Mouse (Mus musculus) megakaryocyte-erythroid progenitor cell, adult 5-6 weeks (primary cell): ENCODE results near the gene Hba-a2. TPM values are rescaled to one million over a fixed set of nuclear protein-coding genes. Genes with fewer than 3 reads are reported as not detected.
"Not testable (repeated sequence)": the region's sequence is repeated elsewhere in the genome, so short reads cannot be mapped to it uniquely, and the experiment has no call there.

Experiments used
- ATAC-seq: replicated peaks from 2 replicates; pipeline ENCODE4 v1.8.0; 2016; ENCODE audit warnings: mild to moderate bottlenecking, inconsistent platforms; ENCODE audit not compliant: severe bottlenecking, poor library complexity, low FRiP score, low TSS enrichment
- total RNA-seq, 2 experiments: library from RNA; stranded (forward) in 1 of 2; stranded (reverse) in 1 of 2; fragments of 200-1000, 215-1000 nt in 1 of 2; fragments of >200 nt in 1 of 2; fragmentation: Nextera tagmentation in 1 of 2; gene quantifications; 2 replicates each; pipeline ENCODE4 v1.2.3; 2014 to 2017

The Hba-a2 gene
- total RNA-seq, 2 experiments from 2014 or later, result 343 to 358 TPM

DNA sequence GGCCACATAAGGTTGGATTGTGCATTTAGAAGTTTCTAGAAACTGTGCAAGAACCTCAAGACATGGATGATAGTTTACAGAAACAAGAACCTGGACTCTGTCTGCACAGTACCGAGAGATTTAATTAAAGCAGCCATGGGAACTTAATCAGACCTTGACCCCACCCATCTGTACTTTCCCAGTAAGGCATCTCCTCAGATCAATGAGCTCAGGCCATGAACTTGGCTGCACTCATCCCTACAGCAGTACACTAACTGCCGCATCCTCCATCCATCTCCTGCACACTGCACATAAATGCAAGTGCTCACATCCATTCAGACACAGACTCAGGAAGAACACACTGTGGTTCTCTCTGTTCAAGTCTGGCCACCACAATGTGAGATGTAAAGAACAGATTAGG is 15.6 kb upstream of the Hba-a2 start:
- no peak for ATAC-seq

GRCm38 (mm10) chr11:32281416-32282144 is 14.7 kb upstream of the Hba-a2 start:
- ATAC-seq, result no peak

- peak; percentile 92 for ATAC-seq
These were observed 13.1 kb upstream of the Hba-a2 start, which contains the start of gene Hba-a1 for GRCm38 (mm10) chr11:32283091-32283777. TSS of gene Hba-a1 (plus strand) at chr11:32283511.

DNA sequence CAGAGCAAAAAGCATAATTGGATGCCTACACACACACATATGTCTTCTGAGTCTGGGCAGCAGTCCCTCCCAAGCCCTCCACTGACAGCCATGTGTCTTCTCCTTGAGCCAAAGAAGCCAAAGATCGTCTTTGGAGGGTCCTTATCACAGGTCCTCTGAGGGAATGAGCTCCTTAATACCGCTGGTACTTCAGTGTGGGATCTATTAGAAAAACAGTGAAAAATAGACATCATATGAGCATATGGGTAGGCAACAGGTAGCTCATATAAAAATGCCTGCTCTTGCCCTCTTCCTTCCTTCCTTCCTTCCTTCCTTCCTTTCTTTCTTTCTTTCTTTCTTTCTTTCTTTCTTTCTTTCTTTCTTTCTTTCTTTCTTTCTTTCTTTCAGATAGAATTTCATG is 11.7 kb upstream of the Hba-a2 start:
- ATAC-seq, result not testable (repeated sequence)

DNA sequence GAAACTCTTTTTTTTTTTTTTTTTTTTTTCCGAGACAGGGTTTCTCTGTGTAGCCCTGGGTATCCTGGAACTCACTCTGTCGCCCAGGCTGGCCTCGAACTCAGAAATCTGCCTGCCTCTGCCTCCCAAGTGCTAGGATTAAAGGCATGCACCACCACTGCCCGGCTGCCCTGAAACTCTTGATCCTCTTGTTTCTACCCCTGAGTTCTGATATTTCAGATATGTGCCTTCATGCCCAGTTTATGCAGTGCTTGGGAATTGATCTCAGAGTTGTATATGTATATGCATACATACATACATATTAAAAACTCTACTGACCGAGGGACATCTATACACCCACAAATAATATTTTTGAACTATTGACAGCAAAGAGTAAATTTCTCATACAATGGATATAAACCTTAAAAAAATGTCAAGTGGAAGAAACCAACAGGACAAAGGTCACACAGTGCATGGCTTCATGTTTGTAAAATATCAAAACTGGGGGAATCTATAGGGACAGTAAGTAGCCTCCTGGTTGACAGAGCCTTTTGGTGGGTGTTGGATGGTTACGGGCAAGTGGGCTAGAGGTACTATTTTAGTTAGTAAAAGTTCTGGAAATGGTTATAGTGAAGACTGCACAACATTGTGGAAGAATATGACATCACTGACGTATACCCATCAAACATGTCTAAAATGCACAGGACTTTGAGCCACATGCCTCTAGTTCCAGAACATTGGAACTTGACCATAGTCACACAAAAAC is 11.1 kb upstream of the Hba-a2 start:
- no peak for ATAC-seq

GRCm38 (mm10) chr11:32285887-32286286 is 10.4 kb upstream of the Hba-a2 start:
- ATAC-seq, result not testable (repeated sequence)

- peak; percentile 66 for ATAC-seq
These were observed 9.4 kb upstream of the Hba-a2 start, which contains the start of gene Hbq1b for GRCm38 (mm10) chr11:32286695-32287492. TSS of gene Hbq1b (plus strand) at chr11:32286965.

DNA sequence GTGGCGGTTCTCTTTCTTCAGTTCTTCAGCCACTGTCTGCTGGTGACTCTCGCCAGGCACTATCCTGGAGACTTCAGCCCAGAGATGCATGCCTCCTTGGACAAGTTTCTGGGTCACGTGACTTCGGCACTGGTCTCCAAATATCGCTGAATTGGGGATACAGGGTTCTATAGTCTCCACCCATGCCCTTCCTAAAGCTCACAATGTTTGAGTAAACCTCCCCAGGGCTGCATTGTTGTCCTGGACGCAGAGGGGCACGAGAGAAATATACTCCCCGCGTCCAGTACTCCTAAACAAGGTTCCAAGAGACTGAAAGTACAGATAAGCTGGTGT is 8.8 kb upstream of the Hba-a2 start:
- no peak for ATAC-seq

- ATAC-seq, result not testable (repeated sequence)
These were observed 3.5 kb upstream of the Hba-a2 start for GRCm38 (mm10) chr11:32292819-32293218.

DNA sequence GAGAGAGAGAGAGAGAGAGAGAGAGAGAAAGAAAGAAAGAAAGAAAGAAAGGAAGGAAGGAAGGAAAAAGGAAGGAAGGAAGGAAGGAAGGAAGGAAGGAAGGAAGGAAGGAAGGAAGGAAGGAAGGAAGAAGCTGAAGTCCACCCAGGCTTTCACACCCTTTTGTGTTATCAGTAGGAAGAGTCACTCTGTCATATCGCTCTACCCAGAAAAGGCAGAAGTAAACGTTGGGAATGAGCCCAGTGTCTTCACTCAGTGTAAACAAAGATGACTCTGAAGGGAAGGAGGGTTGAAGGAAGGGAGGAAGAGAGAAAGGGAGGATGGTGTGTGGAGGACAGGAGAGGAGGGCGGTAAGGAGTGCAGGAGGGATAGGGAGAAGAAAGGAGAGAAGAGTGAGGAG is 2.8 kb upstream of the Hba-a2 start:
- 0 out of 2 replicates have a peak, but pooled peaks have one; percentile 28 for ATAC-seq

DNA sequence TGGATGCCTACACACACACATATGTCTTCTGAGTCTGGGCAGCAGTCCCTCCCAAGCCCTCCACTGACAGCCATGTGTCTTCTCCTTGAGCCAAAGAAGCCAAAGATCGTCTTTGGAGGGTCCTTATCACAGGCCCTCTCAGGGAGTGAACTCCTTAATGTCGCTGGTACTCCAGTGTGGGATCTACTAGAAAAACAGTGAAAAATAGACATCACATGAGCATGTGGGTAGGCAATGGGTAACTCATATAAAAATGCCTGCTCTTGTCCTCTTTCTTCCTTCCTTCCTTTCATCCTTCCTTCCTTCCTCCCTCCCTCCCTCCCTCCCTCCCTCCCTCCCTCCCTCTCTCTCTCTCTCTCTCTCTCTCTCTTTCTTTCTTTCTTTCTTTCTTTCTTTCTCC is 1.1 kb downstream of the Hba-a2 start:
- not testable (repeated sequence) for ATAC-seq

- ATAC-seq, result no peak
These were observed 1.7 kb downstream of the Hba-a2 start for GRCm38 (mm10) chr11:32297866-32298531.

- no peak for ATAC-seq
These were observed 2.2 kb downstream of the Hba-a2 start for GRCm38 (mm10) chr11:32298532-32298918.

DNA sequence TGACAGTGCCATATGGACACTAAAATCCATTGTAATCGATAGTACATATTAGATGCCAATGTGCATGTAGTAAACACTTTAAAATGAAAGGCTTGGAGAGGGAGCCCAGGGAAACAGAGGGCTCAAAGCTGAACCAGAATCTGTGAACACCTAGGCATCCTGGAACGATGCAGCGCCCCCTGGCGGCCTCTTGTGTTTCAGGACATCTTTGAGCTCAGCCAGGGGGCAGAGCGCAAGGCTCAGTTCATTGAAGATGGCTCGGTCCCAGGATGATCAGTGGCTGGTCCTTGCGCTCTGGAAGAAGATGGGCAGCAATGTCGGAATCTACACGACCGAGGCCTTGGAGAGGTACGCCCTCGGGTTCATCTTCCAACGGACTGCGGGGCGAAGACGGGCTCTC is 3.6 kb downstream of the Hba-a2 start, which contains the start of gene Hbq1a:
Gene Hbq1a, plus strand, starts transcription at position 205 of the 400 bp plus-strand sequence.
- peak; percentile 46; the same call in 1 of the 2 replicates for ATAC-seq

DNA sequence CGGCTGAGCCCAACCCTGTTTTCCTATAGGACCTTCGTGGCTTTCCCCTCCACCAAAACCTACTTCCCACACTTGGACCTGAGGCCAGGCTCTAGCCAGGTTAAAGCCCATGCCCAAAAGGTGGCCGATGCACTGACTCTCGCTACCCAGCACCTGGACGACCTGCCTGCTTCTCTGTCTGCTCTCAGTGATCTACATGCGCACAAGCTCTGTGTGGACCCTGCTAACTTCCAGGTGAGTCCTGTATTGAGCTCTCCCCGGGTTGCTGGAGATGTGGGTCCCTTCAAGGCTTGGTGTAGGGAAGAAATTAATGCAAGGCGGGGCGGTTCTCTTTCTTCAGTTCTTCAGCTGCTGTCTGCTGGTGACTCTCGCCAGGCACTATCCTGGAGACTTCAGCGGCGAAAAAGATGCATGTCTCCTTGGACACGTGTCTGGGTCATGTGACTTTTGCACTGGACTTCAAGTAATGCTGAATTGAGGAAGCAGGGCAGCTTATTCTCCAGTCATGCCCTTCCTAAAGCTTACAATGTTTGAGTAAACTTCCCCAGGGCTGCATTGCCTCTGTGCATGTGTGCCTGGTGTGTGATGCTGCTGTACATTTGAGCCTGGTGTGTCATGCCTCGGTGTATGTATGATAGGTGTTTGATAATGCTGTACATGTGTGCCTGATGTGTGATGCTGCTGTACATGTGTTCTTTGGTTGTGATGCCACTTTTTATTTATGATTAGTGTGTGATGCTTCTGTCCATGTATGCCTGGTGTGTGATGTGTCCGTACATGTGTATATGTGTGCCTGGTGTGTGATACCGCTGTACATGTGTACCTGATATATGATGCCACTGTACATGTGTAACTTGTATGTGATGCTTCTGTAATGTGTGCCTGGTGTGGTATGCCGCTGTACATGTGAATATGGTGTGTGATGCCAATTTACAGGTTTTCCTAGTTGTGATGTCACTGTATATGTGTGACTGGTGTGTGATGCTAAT is 4.3 kb downstream of the Hba-a2 start:
- no peak for ATAC-seq

DNA sequence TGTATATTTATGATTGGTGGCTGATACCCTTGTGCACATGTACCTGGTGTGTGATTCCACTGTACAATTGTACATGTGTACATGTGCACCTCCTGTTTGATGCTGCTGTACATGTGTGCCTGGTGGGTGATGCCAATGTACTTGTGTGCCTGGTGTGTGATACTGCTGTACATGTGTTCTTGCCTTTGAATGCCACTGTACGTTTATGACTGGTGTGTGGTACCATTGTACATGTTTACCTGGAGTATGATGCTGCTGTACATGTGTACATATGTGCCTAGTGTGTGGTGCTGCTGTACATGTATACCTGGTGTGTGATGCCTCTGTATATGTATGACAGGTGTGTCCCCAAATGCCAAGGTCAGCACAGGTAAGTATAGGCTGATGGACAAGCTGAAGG is 5.2 kb downstream of the Hba-a2 start:
- ATAC-seq, result no peak

DNA sequence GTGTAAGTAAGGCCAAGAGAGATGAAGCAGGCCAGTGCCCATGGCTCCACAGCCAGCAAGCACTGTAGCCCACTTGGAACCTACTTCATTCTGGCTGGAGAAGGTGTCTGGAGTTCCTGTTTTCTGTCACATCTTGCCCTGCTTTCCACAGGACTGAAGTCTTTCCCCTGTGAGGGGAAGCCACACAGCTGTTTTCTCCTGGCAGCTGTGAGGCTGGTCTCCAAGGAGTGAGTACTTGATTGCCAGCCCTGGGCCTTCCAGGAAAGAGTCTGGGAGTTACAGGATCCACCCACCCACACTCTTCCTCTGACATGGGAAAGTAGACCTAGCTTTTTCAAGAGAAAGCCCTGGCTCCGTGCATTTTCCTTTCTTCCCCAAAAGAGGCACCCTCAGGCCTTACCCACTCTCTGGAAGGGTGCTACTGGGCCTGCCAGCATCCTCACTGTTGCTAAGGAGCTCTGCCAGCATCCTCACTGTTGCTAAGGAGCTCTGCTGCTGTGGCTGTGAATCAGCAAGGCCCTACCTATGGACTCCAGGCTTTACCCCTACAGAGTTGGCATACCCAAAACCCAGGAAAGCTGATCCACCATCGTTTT is 6.6 kb downstream of the Hba-a2 start:
- no peak for ATAC-seq
